Mouse (Mus musculus): ENCODE data around the gene Gfod2. TPM values are rescaled to one million over a fixed set of nuclear protein-coding genes. Genes with fewer than 3 reads are reported as not detected.

Gfod2 gene
- total and polyA plus RNA-seq, 3 experiments: 7.0 to 8.3 TPM; not detected in 1

DNA sequence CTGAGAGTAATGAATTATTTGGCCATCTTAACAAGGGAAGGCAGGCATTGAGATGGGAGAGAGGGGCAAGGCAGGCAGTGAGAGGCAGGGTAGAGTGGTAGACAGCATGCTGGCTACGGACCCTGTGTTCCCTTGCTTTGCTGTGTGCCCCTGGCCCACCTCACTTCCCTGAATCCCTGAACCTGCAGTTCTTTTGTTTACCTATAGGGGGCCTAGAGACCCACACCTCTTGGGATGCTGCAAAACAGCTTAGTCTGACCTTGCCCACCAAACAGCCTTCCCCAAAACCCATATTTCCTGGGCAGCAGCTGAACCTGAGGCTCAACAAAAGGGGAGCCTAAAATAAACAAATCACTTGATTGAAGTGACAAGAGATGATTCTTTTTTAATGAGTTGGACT lies 12.1 kb upstream of the Gfod2 start:
- no peak overlapping the region for H3K9ac ChIP-seq (ENCODE audit: control insufficient read depth, low read depth, low read length, poor library complexity, severe bottlenecking)
- no peak overlapping the region for H3K27ac ChIP-seq (ENCODE audit: control insufficient read depth, low read depth, low read length)
- H3K79me2 ChIP-seq (ENCODE audit: control insufficient read depth, insufficient read depth, low read length, poor library complexity): no peaks in the 10 kb centered on the region
- DNase-seq (ENCODE audit: low read depth, low spot score): peak; percentile 42
- no peak overlapping the region for H3K4me3 ChIP-seq (ENCODE audit: control insufficient read depth in 1 of 2, insufficient read depth in 1 of 2, low read depth in 2 of 2, low read length in 2 of 2)
- TF ChIP-seq ZC3H11A (IDR thresholded peaks at IDR 0.05; ENCODE audit: low read depth, low read length) (no peak), MEF2A (IDR thresholded peaks at IDR 0.05; ENCODE audit: extremely low read depth, insufficient replicate concordance, low read depth, low read length, poor library complexity, severe bottlenecking) (no peak), RAD21 (IDR thresholded peaks at IDR 0.05; ENCODE audit: low read depth, low read length) (peak; percentile 14), USF2 (IDR thresholded peaks at IDR 0.05; ENCODE audit: borderline replicate concordance in 1 of 2, insufficient read depth in 1 of 2, low read depth in 1 of 2, low read length in 2 of 2) (no peak), TAL1 (IDR thresholded peaks at IDR 0.05; ENCODE audit: low read length) (no peak), SMC3 (IDR thresholded peaks at IDR 0.05; ENCODE audit: low read depth, low read length) (peak; percentile 33; the same call in 1 of the 2 replicates), CTCF (IDR thresholded peaks at IDR 0.05 in 2 of 3, conservative IDR thresholded peaks at IDR 0.05 in 1 of 3; ENCODE audit: control insufficient read depth in 1 of 3, insufficient read depth in 1 of 3, low read depth in 2 of 3, low read length in 3 of 3, poor library complexity in 1 of 3, severe bottlenecking in 1 of 3) (peak; percentile 39 to 85 (median 57)), MAX (IDR thresholded peaks at IDR 0.05; ENCODE audit: low read length) (no peak)
- no peaks in the 10 kb centered on the region for H3K27me3 ChIP-seq (ENCODE audit: control insufficient read depth in 1 of 2, insufficient read depth in 2 of 2, low read length in 2 of 2)
- no peaks in the 10 kb centered on the region for H3K4me1 ChIP-seq (ENCODE audit: control insufficient read depth in 1 of 2, insufficient read depth in 2 of 2, low read length in 2 of 2)
- H3K36me3 ChIP-seq (ENCODE audit: control insufficient read depth in 1 of 2, insufficient read depth in 2 of 2, low read length in 2 of 2): no peaks in the 10 kb centered on the region
- no peaks in the 10 kb centered on the region for H3K9me3 ChIP-seq (replicated peaks; ENCODE audit: insufficient read depth, low read length)

DNA sequence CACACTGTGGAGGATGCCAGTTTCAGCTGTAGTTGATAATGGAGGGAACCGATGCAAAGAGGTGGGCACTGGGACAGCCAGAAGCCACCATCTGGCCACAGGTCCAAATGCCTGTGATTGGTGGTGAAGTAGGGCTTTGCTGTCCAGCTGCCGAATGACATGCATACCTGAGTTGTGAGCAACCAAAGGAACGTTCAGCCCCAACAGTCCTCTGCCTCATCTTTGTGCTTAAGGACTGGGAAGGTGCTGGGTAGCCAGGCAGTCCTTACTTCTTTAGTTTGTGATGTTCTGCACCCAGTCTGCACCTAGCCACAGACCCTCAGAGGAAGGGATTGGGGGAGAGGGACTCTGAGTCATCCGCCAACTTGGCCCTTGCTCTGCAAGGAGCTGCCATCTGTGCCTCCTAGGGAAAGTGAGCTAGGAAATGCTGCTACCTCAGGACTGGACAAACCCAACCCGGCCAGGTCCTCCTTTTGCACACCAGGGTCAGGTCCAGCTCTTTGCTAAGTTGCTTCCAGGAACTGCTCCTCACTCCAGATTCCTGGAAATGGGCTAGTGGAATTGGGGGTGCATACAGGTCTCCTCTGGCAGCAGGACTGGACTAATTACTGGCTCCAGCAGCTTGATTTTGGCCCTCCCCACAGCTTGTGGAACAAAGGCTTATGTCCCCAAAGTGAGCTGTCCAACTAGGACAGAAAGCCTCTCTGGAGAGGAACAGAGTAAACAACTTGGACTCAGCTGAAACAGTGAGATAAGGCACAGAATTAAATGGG lies 10.2 kb upstream of the Gfod2 start:
- Histone ChIP-seq H3K4me1 (ENCODE audit: control insufficient read depth in 1 of 2, insufficient read depth in 2 of 2, low read length in 2 of 2) (no peaks in the 10 kb centered on the region), H3K9me3 (replicated peaks; ENCODE audit: insufficient read depth, low read length) (no peaks in the 10 kb centered on the region), H3K4me3 (ENCODE audit: control insufficient read depth in 1 of 2, insufficient read depth in 1 of 2, low read depth in 2 of 2, low read length in 2 of 2) (no peak overlapping the region), H3K36me3 (ENCODE audit: control insufficient read depth in 1 of 2, insufficient read depth in 2 of 2, low read length in 2 of 2) (no peaks in the 10 kb centered on the region), H3K79me2 (ENCODE audit: control insufficient read depth, insufficient read depth, low read length, poor library complexity) (no peaks in the 10 kb centered on the region), H3K27ac (ENCODE audit: control insufficient read depth, low read depth, low read length) (no peak overlapping the region), H3K27me3 (ENCODE audit: control insufficient read depth in 1 of 2, insufficient read depth in 2 of 2, low read length in 2 of 2) (no peaks in the 10 kb centered on the region), H3K9ac (ENCODE audit: control insufficient read depth, low read depth, low read length, poor library complexity, severe bottlenecking) (no peak overlapping the region)
- DNase-seq (ENCODE audit: low read depth, low spot score): no peak
- no peak for TF ChIP-seq GABPA (IDR thresholded peaks at IDR 0.05; ENCODE audit: low read depth, low read length)
- TF ChIP-seq SMC3 (IDR thresholded peaks at IDR 0.05; ENCODE audit: low read depth, low read length): no peak
- TF ChIP-seq POLR2A (IDR thresholded peaks at IDR 0.05; ENCODE audit: control insufficient read depth in 1 of 2, insufficient read depth in 1 of 2, low read depth in 1 of 2, low read length in 2 of 2, poor library complexity in 1 of 2): no peak
- no peak for TF ChIP-seq KAT2A (conservative IDR thresholded peaks at IDR 0.05; ENCODE audit: low read depth, low read length)
- TF ChIP-seq USF2 (IDR thresholded peaks at IDR 0.05; ENCODE audit: borderline replicate concordance in 1 of 2, insufficient read depth in 1 of 2, low read depth in 1 of 2, low read length in 2 of 2): no peak
- TF ChIP-seq ELF1 (IDR thresholded peaks at IDR 0.05; ENCODE audit: low read depth, low read length): no peak
- no peak for TF ChIP-seq SIN3A (IDR thresholded peaks at IDR 0.05; ENCODE audit: low read length)
- TF ChIP-seq ZC3H11A (IDR thresholded peaks at IDR 0.05; ENCODE audit: low read depth, low read length): no peak
- no peak for TF ChIP-seq EP300 (IDR thresholded peaks at IDR 0.05; ENCODE audit: low read depth in 1 of 2, low read length in 2 of 2)
- TF ChIP-seq ETS1 (IDR thresholded peaks at IDR 0.05; ENCODE audit: low read depth, low read length): no peak
- no peak for TF ChIP-seq RCOR1 (IDR thresholded peaks at IDR 0.05; ENCODE audit: low read depth, low read length)
- no peak for TF ChIP-seq UBTF (IDR thresholded peaks at IDR 0.05; ENCODE audit: borderline replicate concordance, insufficient read depth, low read depth, low read length)
- no peak for TF ChIP-seq ZKSCAN1 (IDR thresholded peaks at IDR 0.05; ENCODE audit: low read depth, low read length)
- no peak for TF ChIP-seq MYB (IDR thresholded peaks at IDR 0.05; ENCODE audit: low read depth, low read length)
- no peak for TF ChIP-seq E2F4 (IDR thresholded peaks at IDR 0.05; ENCODE audit: borderline replicate concordance, low read depth, low read length)
- no peak for TF ChIP-seq MYC (IDR thresholded peaks at IDR 0.05; ENCODE audit: low read depth, low read length)
- no peak for TF ChIP-seq POLR2AphosphoS5 (IDR thresholded peaks at IDR 0.05; ENCODE audit: borderline replicate concordance, low read depth, low read length)
- no peak for TF ChIP-seq MAZ (IDR thresholded peaks at IDR 0.05; ENCODE audit: low read depth, low read length)
- no peak for TF ChIP-seq GATA1 (IDR thresholded peaks at IDR 0.05; ENCODE audit: low read depth, low read length)
